Mouse (Mus musculus): ENCODE data around the gene Olfr723. TPM values are rescaled to one million over a fixed set of nuclear protein-coding genes. Genes with fewer than 3 reads are reported as not detected.

Olfr723 gene
- not detected for total RNA-seq (2023)

GRCm38 (mm10) chr14:49931687-49932086 lies at the start of gene Olfr723:
TSS of gene Olfr723 (minus strand) at chr14:49931787.

GRCm38 (mm10) chr14:49963174-49963573 lies 31.6 kb upstream of the Olfr723 start, which contains the start of gene Olfr724:
TSS of gene Olfr724 (minus strand) at chr14:49963274.

GRCm38 (mm10) chr14:49901899-49902298 lies 29.7 kb downstream of the Olfr723 start, which contains the start of gene Olfr722:
TSS of gene Olfr722 (minus strand) at chr14:49901999.

Other genes starting within 250 kb of the Olfr723 start
- not detected for gene Armh4, start 148.4 kb downstream of the Olfr723 start, total RNA-seq (2023)
- gene Olfr722, start 29.8 kb downstream of the Olfr723 start, total RNA-seq (2023) = not detected
- not detected for gene Olfr724, start 31.5 kb upstream of the Olfr723 start, total RNA-seq (2023)
- gene Olfr725, start 108.6 kb upstream of the Olfr723 start, total RNA-seq (2023) = not detected
- gene Olfr726, start 159.2 kb upstream of the Olfr723 start, total RNA-seq (2023) = not detected
- not detected for gene Olfr727, start 191.4 kb upstream of the Olfr723 start, total RNA-seq (2023)
- gene Olfr728, start 210.9 kb upstream of the Olfr723 start, total RNA-seq (2023) = not detected
- not detected for gene Olfr729, start 221.1 kb upstream of the Olfr723 start, total RNA-seq (2023)

Data from CD4-positive naive resting alpha-beta T cell, adult 57 days (primary cell).